Mouse (Mus musculus) skeletal muscle tissue, adult 2 months (tissue): ENCODE data around the gene Pias4.
"Not testable (repeated sequence)": the region's sequence is repeated elsewhere in the genome, so short reads cannot be mapped to it uniquely, and the experiment has no call there.

Source experiments
- DNase-seq: peaks from one replicate; pipeline ENCODE4 v3.0.0-alpha.2; 2012; ENCODE audit warnings: low read depth, low spot score

The Pias4 gene

GRCm38 (mm10) chr10:81167200-81168086 lies at the start of gene Pias4:
TSS of gene Pias4 (minus strand) at chr10:81167923.
- peak; percentile 99 for DNase-seq

GRCm38 (mm10) chr10:81217267-81217666 lies 49.5 kb upstream of the Pias4 start:
- not testable (repeated sequence) for DNase-seq

GRCm38 (mm10) chr10:81216810-81217209 lies 49.1 kb upstream of the Pias4 start:
- DNase-seq = no peak

- no peak for DNase-seq
These were observed 48.5 kb upstream of the Pias4 start for GRCm38 (mm10) chr10:81216260-81216659.

GRCm38 (mm10) chr10:81210154-81210553 lies 42.4 kb upstream of the Pias4 start:
- DNase-seq = peak; percentile 34

GRCm38 (mm10) chr10:81204137-81204536 lies 36.4 kb upstream of the Pias4 start:
- DNase-seq = no peak

- DNase-seq = no peak
These were observed 35.4 kb upstream of the Pias4 start for GRCm38 (mm10) chr10:81202978-81203720.

GRCm38 (mm10) chr10:81201807-81202758 lies 34.4 kb upstream of the Pias4 start, which contains the start of gene Nmrk2:
TSS of gene Nmrk2 (minus strand) at chr10:81202051.
- DNase-seq = peak; percentile 95

GRCm38 (mm10) chr10:81200605-81201287 lies 33.0 kb upstream of the Pias4 start:
- no peak for DNase-seq

- no peak for DNase-seq
These were observed 32.4 kb upstream of the Pias4 start for GRCm38 (mm10) chr10:81200141-81200540.

- DNase-seq = no peak
These were observed 31.3 kb upstream of the Pias4 start for GRCm38 (mm10) chr10:81198990-81199389.

GRCm38 (mm10) chr10:81198230-81198629 lies 30.5 kb upstream of the Pias4 start:
- DNase-seq = peak; percentile 60

GRCm38 (mm10) chr10:81197305-81197704 lies 29.6 kb upstream of the Pias4 start:
- DNase-seq = peak; percentile 72

GRCm38 (mm10) chr10:81196470-81197065 lies 28.8 kb upstream of the Pias4 start:
- peak; percentile 76 for DNase-seq

- peak; percentile 96 for DNase-seq
These were observed 27.6 kb upstream of the Pias4 start for GRCm38 (mm10) chr10:81195300-81195699.

- peak; percentile 98 for DNase-seq
These were observed 26.5 kb upstream of the Pias4 start for GRCm38 (mm10) chr10:81193991-81194774.

- peak; percentile 85 for DNase-seq
These were observed 25.3 kb upstream of the Pias4 start for GRCm38 (mm10) chr10:81192968-81193501.

GRCm38 (mm10) chr10:81192270-81192967 lies 24.7 kb upstream of the Pias4 start:
- peak; percentile 92 for DNase-seq
